Mouse (Mus musculus) hindbrain, embryonic 13.5 days (tissue): ENCODE results near the gene Tmem121b. TPM values are rescaled to one million over a fixed set of nuclear protein-coding genes. Genes with fewer than 3 reads are reported as not detected.

Source experiments
- ATAC-seq: fragments of 200-750 bp; cut with Nextera tagmentation; 2 replicates; pipeline ENCODE4 v1.8.0; 2017; ENCODE audit warnings: moderate TSS enrichment; ENCODE audit not compliant: low FRiP score
- H3K27ac ChIP-seq: fragments of 300-500 bp; sonication (generic); 2 replicates; pipeline ENCODE4 v1.5.1; 2015; ENCODE audit warnings: inconsistent platforms, mild to moderate bottlenecking, moderate library complexity
- H3K27me3 ChIP-seq: fragments of 300-500 bp; sonication (generic); 2 replicates; pipeline ENCODE4 v1.6.1; 2015; ENCODE audit warnings: mild to moderate bottlenecking, inconsistent platforms
- H3K36me3 ChIP-seq: fragments of 300-500 bp; sonication (generic); 2 replicates; pipeline ENCODE4 v1.6.1; 2015; ENCODE audit warnings: mild to moderate bottlenecking, inconsistent platforms
- H3K4me1 ChIP-seq: fragments of 300-500 bp; sonication (generic); replicated peaks from 2 replicates; pipeline ENCODE4 v1.6.1; 2015; ENCODE audit warnings: inconsistent platforms
- H3K4me2 ChIP-seq: fragments of 300-500 bp; sonication (generic); 2 replicates; pipeline ENCODE4 v1.6.1; 2015; ENCODE audit warnings: inconsistent platforms, mild to moderate bottlenecking, moderate library complexity
- H3K4me3 ChIP-seq: fragments of 300-500 bp; sonication (generic); 2 replicates; pipeline ENCODE4 v1.5.1; 2015; ENCODE audit warnings: mild to moderate bottlenecking, inconsistent platforms
- H3K9ac ChIP-seq: fragments of 300-500 bp; sonication (generic); 2 replicates; pipeline ENCODE4 v1.6.1; 2015; ENCODE audit warnings: mild to moderate bottlenecking, inconsistent platforms
- H3K9me3 ChIP-seq: fragments of 300-500 bp; sonication (generic); 2 replicates; pipeline ENCODE4 v1.6.1; 2016; ENCODE audit warnings: inconsistent platforms
- WGBS: fragments of 180-500 bp; shearing (Covaris S2); methylation state at CpG from one replicate; pipeline ENCODE4 v1.1.7; 2015; 5-methylcytosine and 5-hydroxymethylcytosine counted together
- polyA plus RNA-seq: library from polyadenylated mRNA; unstranded; fragments of >200 nt; fragmentation: Nextera tagmentation; extraction: Ambion mirVana; gene quantifications from 2 replicates; pipeline ENCODE4 v1.2.1, GENCODE M21; 2015

The Tmem121b gene
- polyA plus RNA-seq, 1 experiment from 2014 or later, result 3.9 TPM

GRCm38 (mm10) chr6:120489461-120489860, 4.1 kb downstream of the Tmem121b start:
- Histone ChIP-seq H3K9me3 (no peaks in the 10 kb centered on the region), H3K9ac (no peak overlapping the region), H3K27ac (peak overlapping the region; percentile 30; the same call in 1 of the 2 replicates), H3K4me3 (peak overlapping the region; percentile 86), H3K27me3 (0 out of 2 replicates have a peak, but pooled peaks cover 5% of the 10 kb centered on the region), H3K4me2 (peak overlapping the region; percentile 82), H3K36me3 (no peaks in the 10 kb centered on the region), H3K4me1 (peaks cover 50% of the 10 kb centered on the region)
- 65% methylated on average over 2 of the region's 2 CpGs for WGBS
- ATAC-seq, result no peak

DNA sequence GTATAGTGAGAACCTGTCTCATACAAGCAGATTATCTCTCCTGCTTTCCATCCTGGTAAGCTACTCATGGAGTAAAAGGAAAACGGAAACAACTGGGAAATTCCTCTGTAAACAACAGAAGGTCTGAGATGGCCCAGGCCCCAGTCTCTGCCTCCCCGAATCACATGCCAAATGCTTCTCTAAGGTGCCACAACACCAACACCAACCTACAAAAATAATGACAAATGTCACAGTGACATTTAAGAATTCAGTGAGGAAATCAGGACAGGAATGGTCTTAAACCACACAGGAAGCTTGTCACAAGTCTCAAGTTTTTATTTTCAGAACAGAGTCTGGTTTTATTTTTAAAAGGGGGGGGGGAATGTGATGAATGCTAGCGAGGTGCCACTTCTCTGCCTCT, 5.0 kb downstream of the Tmem121b start:
- Histone ChIP-seq H3K36me3 (no peaks in the 10 kb centered on the region), H3K9me3 (no peaks in the 10 kb centered on the region), H3K27me3 (0 out of 2 replicates have a peak, but pooled peaks cover 5% of the 10 kb centered on the region), H3K27ac (no peak overlapping the region), H3K4me3 (no peak overlapping the region), H3K9ac (no peak overlapping the region), H3K4me1 (peaks cover 45% of the 10 kb centered on the region), H3K4me2 (no peak overlapping the region)
- 84% methylated on average over 3 of the region's 3 CpGs for WGBS
- ATAC-seq, result no peak

DNA sequence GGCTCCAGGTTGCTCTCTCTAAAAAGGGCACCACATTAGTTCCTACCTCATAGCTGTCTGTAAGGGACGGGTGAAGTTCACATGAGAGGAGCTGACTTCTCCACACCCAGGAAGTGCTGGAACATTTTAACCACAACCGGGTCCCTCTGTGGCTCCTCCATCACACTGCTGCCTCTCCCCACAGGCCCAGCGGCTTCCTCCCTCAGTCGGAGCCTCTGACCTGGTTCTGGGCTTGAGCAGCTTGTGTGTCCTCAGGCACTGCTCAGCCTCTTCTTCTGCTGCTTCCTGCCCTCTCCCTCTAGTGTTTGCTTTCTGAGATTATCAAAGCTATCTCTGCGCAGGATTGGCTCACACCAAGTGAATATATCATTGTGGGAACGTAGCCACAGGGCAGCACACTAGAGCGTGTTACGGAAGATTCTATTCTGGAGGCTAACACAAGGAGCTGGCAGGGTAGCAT, 7.5 kb downstream of the Tmem121b start:
- Histone ChIP-seq H3K27me3 (no peaks in the 10 kb centered on the region), H3K4me3 (no peak overlapping the region), H3K9ac (no peak overlapping the region), H3K4me1 (peaks cover 33% of the 10 kb centered on the region), H3K36me3 (peaks cover 11% of the 10 kb centered on the region), H3K4me2 (no peak overlapping the region), H3K9me3 (no peaks in the 10 kb centered on the region), H3K27ac (no peak overlapping the region)
- ATAC-seq, result no peak
- 73% methylated on average over 8 of the region's 8 CpGs for WGBS

GRCm38 (mm10) chr6:120485038-120485437, 8.6 kb downstream of the Tmem121b start:
- no peaks in the 10 kb centered on the region for H3K27me3 ChIP-seq
- 76% methylated on average over 3 of the region's 3 CpGs for WGBS
- H3K4me1 ChIP-seq, result peaks cover 22% of the 10 kb centered on the region
- no peak overlapping the region for H3K4me2 ChIP-seq
- H3K27ac ChIP-seq, result no peak overlapping the region
- ATAC-seq, result no peak
- no peak overlapping the region for H3K4me3 ChIP-seq
- H3K9ac ChIP-seq, result no peak overlapping the region
- peaks cover 18% of the 10 kb centered on the region for H3K36me3 ChIP-seq
- no peaks in the 10 kb centered on the region for H3K9me3 ChIP-seq

- Histone ChIP-seq H3K27me3 (no peaks in the 10 kb centered on the region), H3K36me3 (peaks cover 35% of the 10 kb centered on the region), H3K9me3 (no peaks in the 10 kb centered on the region), H3K9ac (no peak overlapping the region), H3K27ac (no peak overlapping the region), H3K4me3 (no peak overlapping the region), H3K4me2 (no peak overlapping the region), H3K4me1 (peaks cover 10% of the 10 kb centered on the region; the same call in 1 of the 2 replicates)
- 36% methylated on average over 8 of the region's 8 CpGs for WGBS
- no peak for ATAC-seq
Measured at GRCm38 (mm10) chr6:120483211-120483626, 10.4 kb downstream of the Tmem121b start.

- Histone ChIP-seq H3K9ac (no peak overlapping the region), H3K27ac (no peak overlapping the region), H3K36me3 (peaks cover 37% of the 10 kb centered on the region), H3K27me3 (no peaks in the 10 kb centered on the region), H3K4me1 (peaks cover 10% of the 10 kb centered on the region; the same call in 1 of the 2 replicates), H3K4me3 (no peak overlapping the region), H3K4me2 (no peak overlapping the region), H3K9me3 (no peaks in the 10 kb centered on the region)
- 45% methylated on average over 6 of the region's 6 CpGs for WGBS
- ATAC-seq, result no peak
Measured at GRCm38 (mm10) chr6:120482756-120483155, 10.9 kb downstream of the Tmem121b start.

DNA sequence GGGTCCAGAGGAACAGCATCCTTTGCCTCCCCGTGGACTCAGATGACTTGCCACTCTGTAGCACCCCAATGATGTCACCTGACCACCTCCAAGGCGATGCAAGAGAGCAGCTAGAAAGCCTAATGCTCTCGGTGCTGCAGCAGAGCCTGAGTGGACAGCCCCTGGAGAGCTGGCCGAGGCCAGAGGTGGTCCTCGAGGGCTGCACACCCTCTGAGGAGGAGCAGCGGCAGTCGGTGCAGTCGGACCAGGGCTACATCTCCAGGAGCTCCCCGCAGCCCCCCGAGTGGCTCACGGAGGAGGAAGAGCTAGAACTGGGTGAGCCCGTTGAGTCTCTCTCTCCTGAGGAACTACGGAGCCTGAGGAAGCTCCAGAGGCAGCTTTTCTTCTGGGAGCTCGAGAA, 11.6 kb downstream of the Tmem121b start:
- WGBS, result 94% methylated on average over 14 of the region's 14 CpGs
- H3K27ac ChIP-seq, result no peak overlapping the region
- H3K4me1 ChIP-seq, result peaks cover 10% of the 10 kb centered on the region; the same call in 1 of the 2 replicates
- no peak for ATAC-seq
- no peak overlapping the region for H3K9ac ChIP-seq
- no peak overlapping the region for H3K4me2 ChIP-seq
- no peak overlapping the region for H3K4me3 ChIP-seq
- H3K27me3 ChIP-seq, result no peaks in the 10 kb centered on the region
- H3K9me3 ChIP-seq, result no peaks in the 10 kb centered on the region
- peaks cover 41% of the 10 kb centered on the region for H3K36me3 ChIP-seq

GRCm38 (mm10) chr6:120481538-120481937, 12.1 kb downstream of the Tmem121b start:
- no peak for ATAC-seq
- H3K36me3 ChIP-seq, result peaks cover 42% of the 10 kb centered on the region
- H3K4me3 ChIP-seq, result no peak overlapping the region
- WGBS, result 90% methylated on average over 6 of the region's 6 CpGs
- no peaks in the 10 kb centered on the region for H3K9me3 ChIP-seq
- peaks cover 10% of the 10 kb centered on the region; the same call in 1 of the 2 replicates for H3K4me1 ChIP-seq
- H3K27ac ChIP-seq, result no peak overlapping the region
- no peak overlapping the region for H3K4me2 ChIP-seq
- no peaks in the 10 kb centered on the region for H3K27me3 ChIP-seq
- H3K9ac ChIP-seq, result no peak overlapping the region

DNA sequence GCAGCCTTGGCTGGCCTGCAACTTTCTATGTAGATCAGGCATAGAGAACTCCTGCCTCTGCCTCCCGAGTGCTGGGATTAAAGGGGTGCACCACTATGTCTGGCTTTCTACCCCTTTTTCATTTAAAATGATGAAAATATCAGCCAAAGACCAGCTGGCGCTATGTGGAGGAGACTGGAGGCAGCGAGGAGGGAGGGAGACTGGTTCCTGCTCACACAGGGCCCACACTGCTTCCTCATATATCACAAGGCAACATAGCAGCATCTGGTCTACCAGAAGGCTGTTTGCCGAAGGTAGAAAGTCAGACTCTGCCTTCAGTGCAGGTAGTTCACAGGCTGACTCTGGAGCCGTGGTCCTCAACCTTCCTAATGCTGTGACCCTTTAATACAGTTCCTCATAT, 13.2 kb downstream of the Tmem121b start:
- H3K27me3 ChIP-seq, result no peaks in the 10 kb centered on the region
- peaks cover 42% of the 10 kb centered on the region for H3K36me3 ChIP-seq
- peaks cover 6% of the 10 kb centered on the region; the same call in 1 of the 2 replicates for H3K4me1 ChIP-seq
- no peak overlapping the region for H3K4me2 ChIP-seq
- no peak overlapping the region for H3K9ac ChIP-seq
- no peak for ATAC-seq
- no peak overlapping the region for H3K27ac ChIP-seq
- no peaks in the 10 kb centered on the region for H3K9me3 ChIP-seq
- no peak overlapping the region for H3K4me3 ChIP-seq
- 93% methylated on average over 5 of the region's 5 CpGs for WGBS

DNA sequence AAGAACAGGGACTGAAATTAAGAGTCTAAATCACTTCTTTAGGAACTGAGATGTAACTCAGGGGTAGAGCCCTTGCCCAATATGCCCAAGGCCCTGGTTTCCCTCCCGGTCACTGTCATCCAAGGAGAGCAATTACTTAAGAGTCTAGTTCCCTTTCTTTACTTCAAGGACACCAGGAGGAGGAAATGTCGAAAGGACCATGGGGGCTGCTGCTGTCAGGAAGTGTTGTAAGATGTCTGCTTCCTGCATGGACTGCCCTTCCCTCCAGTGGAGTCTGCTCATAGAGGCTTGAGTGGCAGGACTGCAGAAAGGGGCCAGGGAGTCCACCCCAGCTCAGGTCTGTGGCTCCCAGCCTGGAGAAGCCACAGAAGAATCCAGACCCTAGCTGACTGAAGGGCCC, 14.3 kb downstream of the Tmem121b start:
- Histone ChIP-seq H3K27ac (no peak overlapping the region), H3K9me3 (no peaks in the 10 kb centered on the region), H3K36me3 (peaks cover 42% of the 10 kb centered on the region), H3K4me2 (no peak overlapping the region), H3K4me1 (peaks cover 8% of the 10 kb centered on the region), H3K27me3 (no peaks in the 10 kb centered on the region), H3K9ac (no peak overlapping the region), H3K4me3 (no peak overlapping the region)
- no peak for ATAC-seq
- WGBS, result 84% methylated on average over 2 of the region's 2 CpGs

- no peaks in the 10 kb centered on the region for H3K9me3 ChIP-seq
- H3K4me3 ChIP-seq, result no peak overlapping the region
- no peak overlapping the region for H3K4me2 ChIP-seq
- ATAC-seq, result no peak
- H3K4me1 ChIP-seq, result peaks cover 35% of the 10 kb centered on the region
- no peak overlapping the region for H3K9ac ChIP-seq
- H3K27ac ChIP-seq, result no peak overlapping the region
- H3K36me3 ChIP-seq, result peaks cover 24% of the 10 kb centered on the region
- WGBS, result 85% methylated on average over 8 of the region's 8 CpGs
- H3K27me3 ChIP-seq, result no peaks in the 10 kb centered on the region
Measured at GRCm38 (mm10) chr6:120475288-120475687, 18.3 kb downstream of the Tmem121b start.

- 14% methylated on average over 5 of the region's 5 CpGs for WGBS
- Histone ChIP-seq H3K36me3 (peaks cover 9% of the 10 kb centered on the region), H3K27me3 (no peaks in the 10 kb centered on the region), H3K4me3 (no peak overlapping the region), H3K9me3 (no peaks in the 10 kb centered on the region), H3K27ac (peak overlapping the region; percentile 89), H3K9ac (no peak overlapping the region), H3K4me2 (0 out of 2 replicates have a peak overlapping the region, but pooled peaks have one; percentile 9), H3K4me1 (peaks cover 44% of the 10 kb centered on the region)
- peak; percentile 53; the same call in 1 of the 2 replicates for ATAC-seq
Measured at GRCm38 (mm10) chr6:120473427-120473826, 20.2 kb downstream of the Tmem121b start.

- peak overlapping the region; percentile 29; the same call in 1 of the 2 replicates for H3K4me2 ChIP-seq
- peak overlapping the region; percentile 89 for H3K27ac ChIP-seq
- peaks cover 5% of the 10 kb centered on the region; the same call in 1 of the 2 replicates for H3K36me3 ChIP-seq
- H3K9ac ChIP-seq, result peak overlapping the region; percentile 35; the same call in 1 of the 2 replicates
- no peaks in the 10 kb centered on the region for H3K27me3 ChIP-seq
- 8% methylated on average over 8 of the region's 8 CpGs for WGBS
- peak; percentile 67 for ATAC-seq
- H3K9me3 ChIP-seq, result no peaks in the 10 kb centered on the region
- H3K4me1 ChIP-seq, result peaks cover 44% of the 10 kb centered on the region
- no peak overlapping the region for H3K4me3 ChIP-seq
Measured at GRCm38 (mm10) chr6:120472455-120473140, 21.0 kb downstream of the Tmem121b start.
